Mouse (Mus musculus) adrenal gland, adult 8-10 months (tissue): Measurements from ENCODE around the gene Cybb. TPM values are rescaled to one million over a fixed set of nuclear protein-coding genes. Genes with fewer than 3 reads are reported as not detected.
"Not testable (repeated sequence)": the region's sequence is repeated elsewhere in the genome, so short reads cannot be mapped to it uniquely, and the experiment has no call there.

ENCODE experiments used
- DNase-seq: peaks from one replicate; pipeline ENCODE4 v3.0.0; 2022
- total RNA-seq, 4 experiments: library from RNA; stranded (reverse); gene quantifications; 2 replicates each; pipeline ENCODE4 v1.2.4; 2022

Gene Cybb
- 10 to 100 TPM; 22.3 to 30.8 (median 27.1) TPM for total RNA-seq

DNA sequence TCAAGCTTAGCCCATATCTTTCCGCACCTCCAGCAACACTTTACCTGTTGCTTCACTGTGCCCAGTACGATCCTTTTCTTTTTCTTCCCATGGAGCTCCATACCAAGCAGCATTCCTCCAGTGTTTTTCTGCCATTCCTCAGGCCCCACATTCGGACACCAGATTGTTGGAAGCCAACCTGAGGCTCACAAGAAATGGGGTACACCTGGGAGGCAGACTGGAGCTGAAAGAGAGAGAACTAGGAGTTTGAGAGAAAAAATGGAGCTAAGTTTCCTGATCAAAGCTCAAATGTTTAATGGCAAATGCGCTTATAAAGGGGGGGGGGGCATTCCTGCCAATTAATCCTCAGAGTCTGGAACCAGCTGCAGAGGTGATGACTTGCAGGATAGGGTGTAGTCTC is at the start of gene Cybb:
Gene Cybb (minus strand): TSS at position 101 of the 400 bp plus-strand sequence.
- DNase-seq, result no peak

DNA sequence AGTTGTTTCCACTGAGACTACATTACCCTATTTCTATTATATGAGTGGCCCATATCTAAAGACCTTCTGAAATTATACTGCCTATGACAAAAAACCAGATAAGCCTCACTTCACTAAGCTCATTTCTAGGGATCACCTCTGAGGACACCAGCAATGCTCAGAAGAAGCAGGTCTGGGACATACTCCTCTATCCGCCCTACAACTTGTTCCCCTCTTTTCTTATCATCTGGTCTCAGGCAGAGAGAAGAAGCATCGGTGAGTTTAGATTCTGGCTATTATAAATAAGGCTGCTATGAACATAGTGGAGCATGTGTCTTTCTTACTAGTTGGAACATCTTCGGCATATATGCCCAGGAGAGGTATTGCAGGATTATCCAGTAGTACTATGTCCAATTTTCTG is 49.3 kb upstream of the Cybb start:
- no peak for DNase-seq

DNA sequence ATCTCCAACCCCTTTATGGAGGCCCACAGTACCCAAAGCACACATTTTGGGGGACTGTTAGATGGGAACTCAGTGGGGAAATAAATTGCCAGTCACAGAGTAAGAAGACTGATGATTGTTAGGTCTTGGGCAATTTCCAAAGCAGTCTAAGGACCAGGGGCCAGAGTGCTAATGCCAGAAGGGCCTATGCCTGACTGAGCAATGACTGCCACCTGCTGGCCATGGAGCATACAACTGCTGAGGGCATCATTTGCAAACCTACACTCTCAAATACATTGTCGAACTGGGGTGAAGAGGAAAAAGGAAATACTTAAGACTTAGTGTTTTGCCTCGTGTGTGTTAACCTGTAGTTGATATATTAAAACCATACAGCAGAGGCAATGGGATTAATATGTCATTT is 32.4 kb upstream of the Cybb start:
- DNase-seq, result not testable (repeated sequence)

DNA sequence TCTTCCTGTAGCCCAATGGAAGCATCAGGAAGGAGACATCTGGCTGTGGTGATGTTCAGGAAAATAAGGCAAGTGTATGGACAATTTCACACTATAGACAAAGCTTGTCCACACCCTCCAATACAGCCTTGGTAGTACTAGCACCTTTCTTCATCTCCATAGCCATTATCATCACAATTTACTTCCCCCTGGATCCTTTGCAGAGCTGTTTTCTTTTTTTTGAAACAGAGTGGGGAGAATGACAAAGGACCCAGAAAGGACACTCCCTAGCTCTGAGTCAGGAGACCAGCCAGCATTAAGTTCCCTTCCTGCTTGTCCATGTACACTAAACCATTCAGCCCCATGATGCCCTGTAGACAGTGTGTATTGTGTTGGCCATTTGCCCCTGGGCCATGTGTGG is 30.0 kb upstream of the Cybb start:
- not testable (repeated sequence) for DNase-seq

DNA sequence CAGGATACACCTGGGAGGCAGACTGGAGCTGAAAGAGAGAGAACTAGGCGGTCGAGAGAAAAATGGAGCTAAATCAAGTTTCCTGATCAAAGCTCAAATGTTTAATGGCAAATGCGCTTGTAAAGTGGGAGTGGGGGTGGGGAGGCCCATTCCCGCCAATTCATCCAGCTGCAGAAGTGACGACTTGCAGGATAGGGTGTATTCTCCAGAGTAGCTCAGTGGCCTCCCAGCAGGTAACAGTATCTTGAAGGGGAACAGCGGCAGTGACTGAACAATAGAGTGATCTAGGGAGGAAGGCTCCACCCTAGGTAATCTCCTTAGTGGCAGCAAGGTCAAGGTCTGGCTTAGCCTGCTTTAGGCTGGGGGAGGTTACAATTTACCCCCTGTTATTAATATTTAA is 12.5 kb downstream of the Cybb start:
- not testable (repeated sequence) for DNase-seq

DNA sequence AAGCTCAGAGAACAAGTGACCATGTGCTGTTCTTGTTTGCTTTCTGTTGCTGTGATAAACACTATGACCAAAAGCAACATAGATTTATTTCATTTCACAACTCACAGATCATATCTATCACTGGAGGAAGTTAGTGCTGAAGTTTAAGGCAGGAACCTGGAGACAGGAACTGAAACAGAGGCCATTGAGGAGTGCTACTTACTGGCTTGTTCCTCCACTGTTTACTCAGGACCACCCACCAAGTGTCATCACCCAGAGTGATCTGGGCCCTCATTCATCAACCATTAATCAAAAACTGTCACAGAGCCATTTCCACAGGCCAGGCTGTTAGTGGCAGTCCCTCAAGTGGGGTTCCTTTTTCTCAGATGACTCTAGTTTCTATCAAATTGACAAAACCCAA is 13.1 kb downstream of the Cybb start:
- no peak for DNase-seq

DNA sequence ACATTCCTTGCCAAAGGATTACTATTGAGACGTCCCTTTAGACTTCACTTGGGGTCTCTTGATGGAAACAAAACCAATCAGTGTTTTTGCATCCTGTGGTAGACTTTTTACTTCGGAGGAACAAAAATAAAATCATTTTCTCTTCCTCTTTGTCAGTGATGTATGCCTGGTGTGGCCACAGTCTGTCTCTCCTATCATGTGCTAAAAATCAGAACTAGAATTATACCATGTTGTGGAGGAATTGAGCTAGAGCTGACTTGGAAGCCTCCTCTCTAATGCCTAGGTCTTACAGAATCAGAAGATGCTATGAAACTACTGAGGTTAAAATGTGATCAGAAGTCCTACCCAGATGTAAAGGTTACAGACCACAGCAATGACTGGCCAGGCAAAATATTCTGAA is 13.8 kb downstream of the Cybb start:
- DNase-seq, result no peak

DNA sequence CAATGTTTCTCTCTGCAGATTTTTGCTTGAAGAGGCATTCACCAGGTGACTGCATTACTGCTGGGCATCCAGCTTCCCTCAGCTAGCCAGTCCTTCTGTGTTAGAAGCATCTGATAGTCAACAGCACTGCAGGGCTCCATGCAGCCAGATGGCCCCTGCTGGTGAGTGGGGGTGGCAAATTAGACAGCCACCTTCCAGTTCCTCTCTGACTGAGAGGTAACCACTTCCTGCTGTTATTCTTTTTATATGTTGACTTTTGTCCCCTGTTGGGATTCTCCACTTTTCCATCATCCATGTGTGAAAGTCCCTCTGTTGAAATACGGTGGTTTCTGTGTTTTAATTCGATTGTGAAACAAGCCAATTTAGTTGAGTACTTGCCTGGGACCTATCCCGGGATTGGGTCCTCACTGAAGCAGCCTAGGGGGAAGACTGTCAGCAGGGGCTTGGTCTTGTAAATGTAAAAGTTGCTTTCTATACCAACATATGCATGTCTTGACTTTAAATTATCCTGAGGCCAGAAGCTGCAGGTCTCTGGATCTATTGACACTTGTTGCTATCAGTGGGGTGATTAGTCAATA is 16.7 kb downstream of the Cybb start:
- DNase-seq, result no peak

DNA sequence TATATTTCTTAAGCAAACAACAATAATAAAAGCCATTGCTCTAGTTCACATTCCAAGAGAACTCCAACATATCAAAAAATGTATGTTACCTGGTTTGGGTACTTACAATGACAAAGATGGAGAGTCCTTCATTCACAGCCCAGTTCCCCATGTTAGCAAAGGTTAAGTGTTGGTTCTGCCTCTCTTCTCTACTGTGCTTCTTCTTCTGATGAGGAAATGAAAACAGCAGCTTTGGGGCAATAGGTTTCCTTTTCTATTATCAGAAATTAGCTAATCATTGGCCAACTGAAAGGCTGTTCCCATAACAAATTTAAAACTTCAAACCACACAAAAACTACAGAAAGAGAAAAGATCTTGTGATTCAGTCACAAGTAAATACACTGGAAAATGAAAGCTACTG is 18.5 kb downstream of the Cybb start:
- DNase-seq, result no peak

DNA sequence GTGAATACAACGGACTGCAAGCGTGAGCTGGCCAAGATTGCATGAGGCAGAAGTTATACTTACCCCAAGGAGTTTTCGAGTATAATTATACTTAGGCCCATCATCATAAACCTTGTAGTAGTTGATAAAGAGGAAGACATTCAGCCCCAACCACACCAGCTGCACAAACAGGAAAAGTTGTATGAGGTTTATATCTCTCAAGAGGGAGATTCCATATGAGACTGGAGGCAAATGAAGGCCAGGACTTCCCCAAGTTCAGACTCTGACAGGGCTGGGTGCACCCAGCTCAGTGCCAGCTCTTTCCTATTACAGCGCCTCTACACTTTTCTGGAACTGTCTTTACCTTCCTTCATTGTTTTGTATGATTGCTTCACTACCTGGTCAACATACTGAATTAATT is 20.6 kb downstream of the Cybb start:
- no peak for DNase-seq

DNA sequence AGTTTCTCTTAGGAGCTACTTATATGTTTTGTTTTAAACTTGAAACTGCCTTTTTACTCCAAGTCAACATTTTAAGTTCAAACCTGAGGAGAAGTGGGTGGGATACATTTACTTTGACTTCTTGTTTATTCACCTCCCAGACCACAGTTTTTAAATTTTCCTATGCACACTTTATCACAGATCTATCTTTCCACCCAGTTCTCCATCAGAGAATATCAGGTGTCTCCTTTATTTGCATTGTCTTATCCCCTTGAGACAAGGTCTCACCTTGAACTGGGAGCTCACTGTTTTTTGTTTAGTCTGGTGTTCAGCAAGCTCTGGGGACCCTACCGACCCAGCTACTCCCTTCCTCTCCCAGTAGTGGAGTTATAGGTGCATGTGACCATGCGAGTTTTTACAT is 21.7 kb downstream of the Cybb start:
- no peak for DNase-seq

DNA sequence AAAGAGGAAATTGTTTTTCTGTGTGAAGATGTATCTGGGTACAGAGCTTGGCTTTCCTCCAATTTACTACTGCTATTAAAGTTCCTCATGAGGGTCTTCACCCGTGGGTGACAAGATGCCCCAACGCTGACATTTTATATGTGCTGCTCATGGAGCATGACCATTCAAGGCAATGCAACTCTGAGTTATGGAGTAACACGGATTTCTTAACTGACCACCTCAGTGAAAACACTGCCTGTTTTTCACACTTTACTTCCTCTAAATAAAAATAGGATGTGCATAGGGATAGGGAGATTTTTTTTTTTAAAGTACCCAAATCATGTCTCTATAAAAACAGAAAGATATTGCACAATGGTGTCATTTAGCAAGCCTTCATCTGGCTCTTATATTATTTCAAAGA is 24.9 kb downstream of the Cybb start:
- no peak for DNase-seq

DNA sequence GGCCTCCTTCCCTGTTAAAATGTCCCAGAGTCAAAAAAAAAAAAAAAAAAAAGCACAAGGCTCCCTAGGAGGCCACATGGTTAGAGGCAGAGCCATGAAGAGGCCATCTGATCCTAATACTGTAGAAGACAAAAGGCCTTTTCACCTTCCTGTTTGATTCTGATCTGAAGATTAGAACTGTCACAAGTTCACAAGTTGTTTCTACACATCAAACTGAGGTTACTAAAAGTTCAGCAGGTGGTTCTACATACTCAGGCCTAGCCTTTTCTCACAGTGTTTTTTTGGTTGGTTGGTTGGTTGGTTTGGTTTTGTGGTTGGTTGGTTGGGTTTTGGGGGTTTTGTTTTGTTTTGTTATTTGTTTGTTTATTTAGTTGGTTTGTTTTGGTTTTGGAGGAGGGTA is 26.2 kb downstream of the Cybb start:
- no peak for DNase-seq

DNA sequence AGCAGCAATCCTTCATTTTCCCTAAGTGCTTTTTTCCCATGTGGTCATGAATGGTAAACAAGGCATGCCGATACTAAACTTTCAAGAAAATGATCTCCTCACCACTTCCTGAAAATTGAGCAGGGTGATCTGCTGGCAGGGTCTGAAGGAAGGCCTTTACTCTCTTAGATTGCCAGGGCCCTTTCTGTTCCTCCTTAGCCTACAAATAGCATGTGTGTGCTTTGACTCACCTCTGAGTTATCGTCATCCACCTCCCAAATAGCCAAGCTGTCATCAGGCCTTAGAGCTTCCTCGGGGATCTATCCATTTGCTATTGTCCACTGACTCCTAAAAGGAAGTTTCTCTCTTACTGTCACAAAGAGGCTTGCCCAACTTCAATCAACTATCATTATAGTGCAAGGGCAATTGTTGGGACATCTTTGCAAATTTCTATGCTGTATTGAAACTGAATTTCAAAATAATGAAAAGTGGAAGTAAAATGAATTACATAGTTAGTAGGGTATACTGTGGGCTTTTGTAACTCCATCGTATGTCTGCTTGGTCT is 27.1 kb downstream of the Cybb start:
- no peak for DNase-seq

DNA sequence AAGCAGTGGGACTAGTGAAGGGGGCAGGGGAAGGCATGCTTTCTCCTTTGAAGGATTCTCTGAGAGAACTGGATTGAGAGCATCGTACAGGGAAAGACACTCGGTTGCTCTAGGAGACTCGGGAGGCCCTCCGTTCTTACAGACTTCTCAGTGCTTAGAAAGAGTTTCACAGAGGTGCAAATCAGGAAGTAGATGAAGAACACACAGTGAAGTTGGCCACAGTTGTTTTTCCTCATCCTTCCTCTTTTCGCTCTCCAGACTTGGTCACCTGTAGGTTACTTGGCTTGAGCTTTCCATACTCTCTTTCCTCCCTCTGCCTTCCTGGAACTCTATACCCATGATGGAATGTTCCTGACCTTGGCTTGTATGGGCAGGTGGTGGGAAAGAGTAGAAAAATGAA is 35.2 kb downstream of the Cybb start:
- no peak for DNase-seq

DNA sequence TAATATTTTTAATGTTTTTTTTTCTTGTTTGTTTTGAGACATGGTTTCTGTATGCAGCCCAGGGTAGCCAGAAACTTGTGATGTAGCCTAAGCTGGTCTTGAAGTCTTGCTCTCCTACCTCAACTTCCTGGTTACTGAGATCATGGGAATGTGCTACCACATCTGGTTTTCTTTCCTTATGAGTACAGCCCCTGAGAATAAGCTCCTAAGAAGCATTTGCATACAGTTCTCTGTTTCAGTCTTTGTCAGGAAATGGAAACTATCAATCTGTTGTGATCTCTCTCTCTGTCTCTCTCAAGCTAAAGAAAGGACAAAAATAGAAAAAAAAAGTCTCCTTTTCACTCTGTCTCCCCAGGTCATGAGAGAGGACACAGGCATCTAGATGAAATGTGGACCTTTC is 40.3 kb downstream of the Cybb start:
- no peak for DNase-seq

DNA sequence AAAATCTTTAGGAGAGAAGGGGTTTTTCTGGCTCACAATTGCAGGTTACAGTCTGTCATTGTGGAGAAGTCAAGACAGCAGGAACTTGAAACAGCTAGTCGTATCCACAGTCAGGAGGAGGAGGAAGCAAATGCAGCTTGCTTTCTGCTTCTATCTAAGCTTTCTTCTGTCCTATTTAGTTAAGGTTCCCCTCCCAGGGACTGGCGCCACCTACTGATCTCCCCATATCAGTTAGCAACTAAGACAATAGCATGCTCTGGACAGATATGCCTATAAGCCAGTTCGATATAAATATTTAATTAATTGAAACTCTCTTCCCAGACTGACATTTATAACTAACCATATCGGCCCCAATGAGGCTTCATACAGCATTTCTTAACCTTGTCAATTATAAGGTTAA is 46.5 kb downstream of the Cybb start:
- DNase-seq, result no peak

DNA sequence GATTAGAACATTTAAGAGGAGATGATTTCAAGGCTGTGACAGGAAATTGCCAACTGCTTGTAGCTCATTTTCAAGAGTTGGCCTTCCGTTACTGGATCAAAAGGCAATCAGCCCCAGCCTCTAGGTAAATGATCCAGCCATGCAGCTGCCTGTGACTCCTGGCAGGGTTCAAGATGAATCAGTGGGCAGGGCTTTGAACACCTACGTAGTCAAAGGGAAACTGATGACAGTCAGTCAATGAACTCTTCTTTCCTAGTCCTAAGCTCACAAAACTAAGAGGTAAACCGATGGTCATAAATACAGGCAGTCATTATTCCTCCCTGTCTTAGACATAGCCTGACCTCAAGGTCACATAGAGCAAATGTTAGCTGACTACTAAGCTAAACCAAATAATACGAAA is 47.0 kb downstream of the Cybb start:
- no peak for DNase-seq

DNA sequence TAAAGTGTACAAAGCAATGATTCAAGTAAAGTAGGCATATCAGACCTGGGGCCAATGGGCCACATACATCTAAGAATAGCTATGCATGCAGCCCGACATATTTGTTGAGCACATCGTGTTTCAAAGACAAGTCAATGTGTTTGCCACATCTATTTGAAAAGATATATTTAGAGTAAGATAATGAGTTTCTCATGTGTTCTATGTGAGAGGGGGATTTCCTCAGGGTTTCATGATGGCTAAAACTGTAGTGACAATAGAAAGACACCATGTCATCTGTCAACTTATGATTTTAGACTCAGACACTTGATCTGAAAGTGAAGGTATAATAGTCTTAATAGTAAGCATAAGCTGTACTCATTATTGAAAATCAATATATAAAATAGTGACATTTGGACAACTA is 48.3 kb downstream of the Cybb start:
- DNase-seq, result no peak

DNA sequence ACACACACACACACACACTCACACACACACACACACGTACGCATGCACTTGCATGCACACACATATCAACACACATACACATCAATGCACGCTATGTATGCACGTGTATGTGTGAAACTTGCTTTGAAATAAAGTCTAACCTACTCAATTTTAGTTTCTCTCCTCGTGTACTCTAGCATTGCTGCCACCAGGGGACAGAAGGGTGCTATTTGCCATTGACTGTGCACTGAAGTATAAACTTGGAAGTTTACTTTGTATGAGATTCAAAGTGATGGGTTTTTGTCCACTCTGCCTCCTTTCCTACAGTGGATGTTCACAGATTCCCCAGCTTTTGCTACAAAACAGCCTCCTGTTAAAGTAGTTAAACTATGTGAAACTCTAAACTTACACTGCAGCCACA is 73.7 kb downstream of the Cybb start:
- DNase-seq, result no peak

Other genes with a start within 250 kb of the Cybb start
- not detected for gene Gm14862, start 230.9 kb downstream of the Cybb start, total RNA-seq
- gene Xk, start 215.0 kb downstream of the Cybb start, total RNA-seq, result 1 to 10 TPM; 2.5 to 2.7 (median 2.5) TPM
- not detected for gene H2al1m, start 204.0 kb downstream of the Cybb start, total RNA-seq
- gene H2al1k, start 137.1 kb downstream of the Cybb start, total RNA-seq, result not detected
- gene H2al1o, start 84.6 kb upstream of the Cybb start, total RNA-seq, result not detected
- gene Dynlt3, start 175.2 kb upstream of the Cybb start, total RNA-seq, result 100 to 1,000 TPM; 124 to 161 (median 148) TPM